Mouse (Mus musculus) megakaryocyte, adult 5-6 weeks (primary cell): ENCODE data around the gene Olfr533. TPM values are rescaled to one million over a fixed set of nuclear protein-coding genes. Genes with fewer than 3 reads are reported as not detected.
"Not testable (repeated sequence)": the region's sequence is repeated elsewhere in the genome, so short reads cannot be mapped to it uniquely, and the experiment has no call there.

Source experiments
- ATAC-seq: 2 replicates; pipeline ENCODE4 v1.8.0; 2016; ENCODE audit warnings: mild to moderate bottlenecking, inconsistent platforms; ENCODE audit not compliant: poor library complexity, severe bottlenecking
- total RNA-seq, 2 experiments: library from RNA; stranded (forward) in 1 of 2; stranded (reverse) in 1 of 2; fragments of 153-499, 151-499 nt in 1 of 2; fragments of 221-1000, 200-1000 nt in 1 of 2; gene quantifications; 2 replicates each; pipeline versions ENCODE4 v1.2.3 to v1.2.4; 2015 to 2017

The Olfr533 gene
- total RNA-seq (2015): not detected in 2 replicates
- total RNA-seq (2017): not detected in 2 replicates

- not testable (repeated sequence) for ATAC-seq
Observed at GRCm38 (mm10) chr7:140463070-140463469, at the start of gene Olfr533. Gene Olfr533, plus strand, starts transcription at chr7:140463370.

- ATAC-seq: no peak
Observed at GRCm38 (mm10) chr7:140421539-140421938, 41.6 kb upstream of the Olfr533 start, which contains the start of gene Olfr532. Gene Olfr532, minus strand, starts transcription at chr7:140421639.

- no peak for ATAC-seq
Observed at GRCm38 (mm10) chr7:140443141-140443540, 20.0 kb upstream of the Olfr533 start.

GRCm38 (mm10) chr7:140477886-140478285 is 14.7 kb downstream of the Olfr533 start:
- ATAC-seq: no peak

DNA sequence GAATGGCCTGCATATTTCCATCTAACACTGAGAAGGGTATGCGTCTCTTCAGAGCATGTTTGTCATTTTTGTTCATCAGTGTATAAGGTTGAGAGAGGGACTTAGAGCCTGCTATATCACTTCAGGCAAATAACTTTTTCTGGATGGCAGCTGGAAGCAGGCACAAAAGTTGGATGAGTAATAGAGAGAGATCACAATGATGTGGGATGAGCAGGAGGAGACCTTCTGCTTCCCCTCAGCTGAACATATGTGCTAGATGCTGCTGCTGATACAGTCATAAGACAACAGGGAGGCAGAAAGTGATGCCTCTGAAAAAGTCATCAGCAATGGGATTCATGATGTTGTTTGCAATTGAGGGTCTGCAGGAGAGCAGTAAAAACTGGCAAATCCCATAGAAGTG is 15.6 kb downstream of the Olfr533 start:
- no peak for ATAC-seq

DNA sequence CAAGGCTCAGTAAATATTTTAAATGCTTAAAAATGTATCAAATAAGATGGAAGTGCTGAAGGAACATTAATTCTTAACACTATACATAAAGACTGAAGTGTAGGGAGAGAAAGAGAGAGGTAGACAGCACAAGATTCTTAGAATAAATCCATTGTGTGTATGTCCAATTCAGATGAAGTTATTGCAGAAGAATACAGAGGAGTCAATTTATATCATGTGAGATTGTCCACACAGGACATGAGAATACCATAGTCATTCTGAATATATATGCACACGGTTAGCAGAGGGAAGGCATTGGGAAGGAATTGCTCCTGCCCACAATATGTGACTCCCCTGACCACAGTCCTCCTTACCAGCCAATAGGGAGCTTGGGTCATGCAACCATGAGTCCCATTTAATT is 20.7 kb downstream of the Olfr533 start, which contains the start of gene Olfr535:
Gene Olfr535 (plus strand): TSS at position 301 of the 400 bp plus-strand sequence.
- no peak for ATAC-seq

DNA sequence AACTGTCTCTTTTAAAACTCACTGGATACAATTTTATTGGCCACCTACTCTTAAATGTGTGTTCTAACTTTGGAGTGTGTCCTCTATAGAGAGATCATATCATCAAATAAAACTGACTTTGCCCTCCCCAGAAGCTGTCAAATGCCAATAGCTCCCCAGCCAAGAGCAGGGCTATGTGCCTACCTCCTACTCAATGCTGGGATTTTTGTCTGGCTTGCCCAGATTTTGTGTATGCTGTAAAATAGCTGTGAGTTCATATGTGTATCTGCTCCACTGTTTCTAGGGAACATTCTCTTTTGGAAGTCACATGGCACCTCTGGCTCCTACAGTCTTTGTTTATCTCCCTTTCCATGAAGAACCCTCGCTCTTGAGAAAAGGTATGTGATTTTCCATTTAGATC is 25.8 kb downstream of the Olfr533 start:
- ATAC-seq: no peak

GRCm38 (mm10) chr7:140494231-140494630 is 31.1 kb downstream of the Olfr533 start:
- no peak for ATAC-seq

GRCm38 (mm10) chr7:140494702-140495101 is 31.5 kb downstream of the Olfr533 start:
- no peak for ATAC-seq

GRCm38 (mm10) chr7:140507346-140508021 is 44.3 kb downstream of the Olfr533 start, which contains the start of gene Olfr536:
Gene Olfr536, minus strand, starts transcription at chr7:140507396.
- ATAC-seq: not testable (repeated sequence)

Other genes with a start within 250 kb of the Olfr533 start
- gene Cd163l1, start 245.1 kb upstream of the Olfr533 start, total RNA-seq (2015): 0.11 and 0.41 TPM in 2 replicates
- 0.44 and 0.61 TPM in 2 replicates for gene Cd163l1, start 245.1 kb upstream of the Olfr533 start, total RNA-seq (2017)
- gene 5830411N06Rik, start 216.1 kb upstream of the Olfr533 start, total RNA-seq (2015): not detected in 2 replicates
- gene 5830411N06Rik, start 216.1 kb upstream of the Olfr533 start, total RNA-seq (2017): 0.33 TPM in 1 of 2 replicates, not detected in the other
- not detected in 2 replicates for gene Olfr525, start 142.5 kb upstream of the Olfr533 start, total RNA-seq (2015)
- not detected in 2 replicates for gene Olfr525, start 142.5 kb upstream of the Olfr533 start, total RNA-seq (2017)
- gene Olfr527, start 129.4 kb upstream of the Olfr533 start, total RNA-seq (2015): not detected in 2 replicates
- gene Olfr527, start 129.4 kb upstream of the Olfr533 start, total RNA-seq (2017): not detected in 2 replicates
- gene Olfr60, start 101.7 kb upstream of the Olfr533 start, total RNA-seq (2015): 0.11 TPM in 1 of 2 replicates, not detected in the other
- gene Olfr60, start 101.7 kb upstream of the Olfr533 start, total RNA-seq (2017): not detected in 2 replicates
- not detected in 2 replicates for gene Olfr530, start 87.0 kb upstream of the Olfr533 start, total RNA-seq (2015)
- not detected in 2 replicates for gene Olfr530, start 87.0 kb upstream of the Olfr533 start, total RNA-seq (2017)
- gene Olfr531, start 60.5 kb upstream of the Olfr533 start, total RNA-seq (2015): not detected in 2 replicates
- not detected in 2 replicates for gene Olfr531, start 60.5 kb upstream of the Olfr533 start, total RNA-seq (2017)
- gene Olfr532, start 41.7 kb upstream of the Olfr533 start, total RNA-seq (2015): not detected in 2 replicates
- not detected in 2 replicates for gene Olfr532, start 41.7 kb upstream of the Olfr533 start, total RNA-seq (2017)
- not detected in 2 replicates for gene Olfr535, start 20.8 kb downstream of the Olfr533 start, total RNA-seq (2015)
- gene Olfr535, start 20.8 kb downstream of the Olfr533 start, total RNA-seq (2017): not detected in 2 replicates
- not detected in 2 replicates for gene Olfr536, start 44.0 kb downstream of the Olfr533 start, total RNA-seq (2015)
- not detected in 2 replicates for gene Olfr536, start 44.0 kb downstream of the Olfr533 start, total RNA-seq (2017)
- gene Olfr538, start 104.5 kb downstream of the Olfr533 start, total RNA-seq (2015): not detected in 2 replicates
- gene Olfr538, start 104.5 kb downstream of the Olfr533 start, total RNA-seq (2017): not detected in 2 replicates
- gene Olfr46, start 137.9 kb downstream of the Olfr533 start, total RNA-seq (2015): not detected in 2 replicates
- gene Olfr46, start 137.9 kb downstream of the Olfr533 start, total RNA-seq (2017): 0.04 TPM in 1 of 2 replicates, not detected in the other
- gene Olfr61, start 165.6 kb downstream of the Olfr533 start, total RNA-seq (2015): not detected in 2 replicates
- not detected in 2 replicates for gene Olfr61, start 165.6 kb downstream of the Olfr533 start, total RNA-seq (2017)
- not detected in 2 replicates for gene Olfr53, start 183.1 kb downstream of the Olfr533 start, total RNA-seq (2015)
- gene Olfr53, start 183.1 kb downstream of the Olfr533 start, total RNA-seq (2017): not detected in 2 replicates
- not detected in 2 replicates for gene Olfr539, start 196.6 kb downstream of the Olfr533 start, total RNA-seq (2015)
- gene Olfr539, start 196.6 kb downstream of the Olfr533 start, total RNA-seq (2017): not detected in 2 replicates
- gene Olfr45, start 218.6 kb downstream of the Olfr533 start, total RNA-seq (2015): not detected in 2 replicates
- gene Olfr45, start 218.6 kb downstream of the Olfr533 start, total RNA-seq (2017): not detected in 2 replicates
- not detected in 2 replicates for gene Olfr541, start 233.9 kb downstream of the Olfr533 start, total RNA-seq (2015)
- gene Olfr541, start 233.9 kb downstream of the Olfr533 start, total RNA-seq (2017): not detected in 2 replicates